Mouse (Mus musculus): ENCODE results near the gene Gm49380. TPM values are rescaled to one million over a fixed set of nuclear protein-coding genes. Genes with fewer than 3 reads are reported as not detected.

Gene Gm49380
- polyA plus RNA-seq, 1 experiment, result 1.6 TPM

DNA sequence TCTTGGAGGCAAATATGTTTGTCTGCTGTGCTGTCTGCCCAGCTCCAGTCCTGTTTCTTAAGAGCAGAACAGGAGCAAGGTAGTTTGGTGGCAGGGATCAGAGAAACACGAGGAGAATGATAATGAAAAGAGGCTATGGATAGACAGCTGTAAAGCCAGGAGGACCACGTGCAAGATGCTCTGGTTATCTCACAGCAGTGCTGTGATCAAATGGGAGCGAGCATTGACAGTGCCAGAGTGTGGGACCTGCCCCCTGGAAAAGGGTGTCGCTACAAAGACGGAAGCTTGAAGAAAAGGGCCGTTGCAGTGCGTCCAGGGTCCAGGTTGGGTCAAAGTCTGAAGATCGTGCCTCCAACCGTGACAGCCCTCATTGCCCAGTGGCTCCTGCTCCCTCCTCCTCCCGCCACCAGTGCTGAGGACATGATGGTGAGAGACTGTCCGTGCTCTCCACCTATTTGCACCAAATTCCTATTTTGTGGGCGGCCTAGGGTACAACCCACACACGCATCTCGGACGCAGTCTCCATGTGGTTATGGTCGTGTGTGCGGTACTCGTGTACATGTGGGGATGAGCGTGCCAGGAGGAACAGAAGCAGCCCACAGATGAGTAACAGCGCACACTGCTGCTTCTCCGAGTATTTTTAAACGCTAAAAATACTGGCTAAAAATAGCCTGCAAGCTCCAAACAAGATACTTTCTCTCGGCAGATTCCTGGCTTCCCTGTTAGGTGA lies 29.7 kb downstream of the Gm49380 start:
- peaks cover 18% of the 10 kb centered on the region for H3K4me1 ChIP-seq (ENCODE audit: control insufficient read depth, insufficient read depth, low read length)
- no peaks in the 10 kb centered on the region; the same call in none of the 2 replicates for H3K36me3 ChIP-seq (ENCODE audit: control insufficient read depth, insufficient read depth, low read length)
- peak overlapping the region; percentile 97 for H3K4me3 ChIP-seq (ENCODE audit: control insufficient read depth, low read depth, low read length)
- H3K27me3 ChIP-seq (ENCODE audit: control insufficient read depth, insufficient read depth, low read length), result no peaks in the 10 kb centered on the region
- TF ChIP-seq POLR2A (IDR thresholded peaks at IDR 0.05; ENCODE audit: control insufficient read depth, low read depth, low read length) (no peak), CTCF (IDR thresholded peaks at IDR 0.05; ENCODE audit: control insufficient read depth, insufficient read depth, insufficient replicate concordance, low read depth, low read length) (no peak)
- H3K27ac ChIP-seq (ENCODE audit: control insufficient read depth, insufficient read depth, low read depth, low read length), result peak overlapping the region; percentile 93

DNA sequence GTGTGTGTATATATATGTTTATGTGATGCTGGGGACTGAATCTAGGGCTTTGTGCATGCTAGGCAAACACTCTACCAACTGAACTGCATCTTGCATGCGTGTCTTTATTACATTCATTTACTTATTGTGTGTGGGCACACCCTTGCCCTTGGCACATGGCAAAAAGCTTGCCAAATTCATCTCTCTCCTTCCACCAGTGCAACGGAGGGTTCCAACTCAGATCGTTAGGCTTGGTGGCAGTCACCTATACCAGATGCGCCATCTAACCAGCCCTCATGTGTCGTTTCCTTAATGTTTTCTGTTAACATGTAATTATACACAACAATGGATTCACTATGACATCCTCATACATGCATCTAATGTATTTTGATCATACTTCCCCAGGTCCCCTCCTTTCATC lies 31.0 kb downstream of the Gm49380 start:
- H3K27me3 ChIP-seq (ENCODE audit: control insufficient read depth, insufficient read depth, low read length), result no peaks in the 10 kb centered on the region

DNA sequence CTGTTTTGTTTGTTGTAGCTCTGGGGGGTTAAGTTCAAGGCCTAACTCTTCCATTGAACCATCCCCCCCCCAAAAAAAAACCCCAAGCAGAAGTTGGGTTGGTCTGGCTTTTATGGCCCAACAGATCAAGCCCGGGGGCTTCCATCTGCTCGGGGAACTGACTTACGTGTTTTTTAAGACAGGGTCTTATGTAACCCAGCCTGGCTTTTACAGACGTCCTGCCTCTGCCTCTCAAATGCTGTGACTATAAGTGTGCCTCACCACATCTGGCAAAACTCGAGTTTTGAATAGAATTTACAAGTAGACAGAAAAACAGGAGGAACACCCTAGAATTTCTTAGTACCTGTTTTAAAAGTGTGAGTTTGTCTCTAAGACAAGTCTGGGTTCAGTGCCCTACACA lies 31.7 kb downstream of the Gm49380 start:
- no peak for TF ChIP-seq CTCF (IDR thresholded peaks at IDR 0.05; ENCODE audit: control insufficient read depth, insufficient read depth, insufficient replicate concordance, low read depth, low read length)
- no peak for TF ChIP-seq POLR2A (IDR thresholded peaks at IDR 0.05; ENCODE audit: control insufficient read depth, low read depth, low read length)
- Histone ChIP-seq H3K27ac (ENCODE audit: control insufficient read depth, insufficient read depth, low read depth, low read length) (no peak overlapping the region), H3K27me3 (ENCODE audit: control insufficient read depth, insufficient read depth, low read length) (no peaks in the 10 kb centered on the region), H3K4me3 (ENCODE audit: control insufficient read depth, low read depth, low read length) (no peak overlapping the region), H3K4me1 (ENCODE audit: control insufficient read depth, insufficient read depth, low read length) (peaks cover 17% of the 10 kb centered on the region), H3K36me3 (ENCODE audit: control insufficient read depth, insufficient read depth, low read length) (no peaks in the 10 kb centered on the region; the same call in 1 of the 2 replicates)

More for the DNA sequence above, 31.0 kb downstream of the Gm49380 start:
- peak overlapping the region; percentile 97; the same call in 1 of the 2 replicates for H3K4me3 ChIP-seq (ENCODE audit: control insufficient read depth, low read depth, low read length)
- no peak for TF ChIP-seq CTCF (IDR thresholded peaks at IDR 0.05; ENCODE audit: control insufficient read depth, insufficient read depth, insufficient replicate concordance, low read depth, low read length)
- TF ChIP-seq POLR2A (IDR thresholded peaks at IDR 0.05; ENCODE audit: control insufficient read depth, low read depth, low read length), result no peak
- H3K36me3 ChIP-seq (ENCODE audit: control insufficient read depth, insufficient read depth, low read length), result no peaks in the 10 kb centered on the region; the same call in 1 of the 2 replicates
- peaks cover 17% of the 10 kb centered on the region for H3K4me1 ChIP-seq (ENCODE audit: control insufficient read depth, insufficient read depth, low read length)
- H3K27ac ChIP-seq (ENCODE audit: control insufficient read depth, insufficient read depth, low read depth, low read length), result no peak overlapping the region

DNA sequence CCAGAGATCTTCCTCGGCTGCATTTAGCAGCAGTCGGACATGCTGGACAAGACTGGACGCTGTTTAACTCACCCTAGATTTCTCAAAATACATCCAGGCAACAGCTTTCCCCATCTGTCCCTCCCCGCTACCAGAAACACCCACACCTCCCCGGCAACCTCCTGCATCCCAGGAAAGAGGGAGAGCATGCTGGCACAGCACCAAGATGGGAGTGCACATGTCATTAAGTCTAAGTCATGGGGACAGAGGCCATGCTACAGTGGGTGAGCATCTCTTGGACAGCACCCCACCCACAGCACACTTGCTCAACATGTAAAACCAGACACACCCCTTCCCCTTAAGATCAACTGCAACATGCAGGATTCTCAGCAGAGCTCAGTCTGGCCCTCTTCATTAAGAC lies 32.3 kb downstream of the Gm49380 start:
- no peak for TF ChIP-seq CTCF (IDR thresholded peaks at IDR 0.05; ENCODE audit: control insufficient read depth, insufficient read depth, insufficient replicate concordance, low read depth, low read length)
- no peak for TF ChIP-seq POLR2A (IDR thresholded peaks at IDR 0.05; ENCODE audit: control insufficient read depth, low read depth, low read length)
- Histone ChIP-seq H3K27ac (ENCODE audit: control insufficient read depth, insufficient read depth, low read depth, low read length) (no peak overlapping the region), H3K4me1 (ENCODE audit: control insufficient read depth, insufficient read depth, low read length) (peaks cover 17% of the 10 kb centered on the region), H3K4me3 (ENCODE audit: control insufficient read depth, low read depth, low read length) (peak overlapping the region; percentile 22), H3K36me3 (ENCODE audit: control insufficient read depth, insufficient read depth, low read length) (no peaks in the 10 kb centered on the region; the same call in 1 of the 2 replicates), H3K27me3 (ENCODE audit: control insufficient read depth, insufficient read depth, low read length) (no peaks in the 10 kb centered on the region)

DNA sequence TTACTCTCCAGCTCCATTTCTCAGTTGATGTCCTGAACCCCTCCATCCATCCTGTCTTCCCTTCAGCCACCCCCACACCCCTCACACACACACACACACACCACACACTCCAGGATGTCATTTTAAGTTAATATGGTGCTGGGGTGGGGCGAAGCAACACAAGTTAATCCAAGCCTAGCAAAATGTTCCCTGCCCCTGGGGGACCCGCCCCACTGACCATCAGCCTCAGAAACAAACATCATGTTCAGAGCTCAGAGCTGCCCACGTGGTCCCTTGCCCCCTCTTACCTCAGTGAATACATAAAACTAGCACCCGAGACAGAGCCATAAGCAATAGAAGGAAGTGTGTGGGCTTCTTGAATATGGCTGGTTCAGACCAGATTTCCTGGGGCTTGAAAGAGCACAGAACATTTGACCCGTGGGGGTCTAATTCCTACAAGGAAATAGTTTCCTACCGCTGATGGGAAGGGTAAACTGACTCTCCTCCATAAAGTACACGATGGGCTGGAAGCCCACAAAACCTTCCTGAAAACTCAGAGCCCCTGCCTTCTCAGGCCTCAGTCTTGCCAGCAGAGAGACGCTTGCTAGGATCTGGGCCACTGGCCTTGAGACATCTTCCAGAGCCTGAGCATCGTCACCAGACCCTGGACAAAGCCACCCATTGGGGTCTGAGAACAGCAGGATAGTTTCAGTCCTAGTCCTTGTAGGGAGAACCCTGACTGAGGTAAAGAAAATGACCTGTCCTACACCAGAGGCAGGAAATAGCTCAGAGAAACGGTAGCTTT lies 33.1 kb downstream of the Gm49380 start:
- Histone ChIP-seq H3K4me1 (ENCODE audit: control insufficient read depth, insufficient read depth, low read length) (peaks cover 11% of the 10 kb centered on the region), H3K27ac (ENCODE audit: control insufficient read depth, insufficient read depth, low read depth, low read length) (0 out of 2 replicates have a peak overlapping the region, but pooled peaks have one; percentile 14), H3K4me3 (ENCODE audit: control insufficient read depth, low read depth, low read length) (no peak overlapping the region), H3K36me3 (ENCODE audit: control insufficient read depth, insufficient read depth, low read length) (no peaks in the 10 kb centered on the region; the same call in 1 of the 2 replicates), H3K27me3 (ENCODE audit: control insufficient read depth, insufficient read depth, low read length) (no peaks in the 10 kb centered on the region)
- TF ChIP-seq POLR2A (IDR thresholded peaks at IDR 0.05; ENCODE audit: control insufficient read depth, low read depth, low read length) (no peak), CTCF (IDR thresholded peaks at IDR 0.05; ENCODE audit: control insufficient read depth, insufficient read depth, insufficient replicate concordance, low read depth, low read length) (no peak)

DNA sequence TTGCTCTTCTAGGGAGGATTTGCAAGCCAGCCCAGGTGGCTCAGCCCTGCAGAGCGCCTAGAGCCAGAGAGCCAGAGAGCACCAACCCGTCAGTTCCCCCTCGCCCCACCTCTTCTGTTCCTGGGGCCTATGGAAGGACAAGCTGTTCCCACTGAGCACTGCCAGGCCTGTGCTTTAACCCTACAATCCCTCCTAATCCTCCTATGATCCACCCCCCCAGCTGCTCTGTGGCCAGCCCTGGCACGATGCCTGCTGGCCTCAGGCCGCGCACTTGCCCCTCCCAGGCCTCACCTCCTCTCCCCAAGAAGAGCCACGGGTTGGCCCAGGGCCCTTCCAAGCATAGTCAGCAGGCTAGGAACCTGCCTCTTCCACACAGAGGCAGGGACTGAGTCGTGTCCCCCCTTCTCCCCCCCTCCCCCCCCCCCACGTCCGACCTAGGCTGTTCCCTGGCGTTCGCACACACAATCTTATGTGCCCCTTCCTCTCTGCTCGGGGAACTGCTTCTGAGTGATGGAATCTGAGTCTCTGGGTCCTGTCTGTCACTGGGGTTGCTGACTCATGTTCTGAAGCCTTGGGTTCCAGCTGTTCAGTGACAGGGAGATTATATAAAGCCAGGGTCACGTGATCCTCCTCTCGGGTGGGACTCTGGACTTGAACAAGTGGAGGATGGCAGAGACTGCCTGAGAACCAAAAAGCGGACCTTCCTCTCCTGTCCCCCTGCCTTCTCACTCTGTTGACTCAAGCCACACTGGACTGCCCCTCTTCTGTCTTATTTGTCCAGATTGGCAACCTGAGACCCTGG lies 34.1 kb downstream of the Gm49380 start:
- Histone ChIP-seq H3K27me3 (ENCODE audit: control insufficient read depth, insufficient read depth, low read length) (no peaks in the 10 kb centered on the region), H3K4me3 (ENCODE audit: control insufficient read depth, low read depth, low read length) (no peak overlapping the region), H3K36me3 (ENCODE audit: control insufficient read depth, insufficient read depth, low read length) (no peaks in the 10 kb centered on the region), H3K4me1 (ENCODE audit: control insufficient read depth, insufficient read depth, low read length) (peaks cover 11% of the 10 kb centered on the region), H3K27ac (ENCODE audit: control insufficient read depth, insufficient read depth, low read depth, low read length) (no peak overlapping the region)
- TF ChIP-seq CTCF (IDR thresholded peaks at IDR 0.05; ENCODE audit: control insufficient read depth, insufficient read depth, insufficient replicate concordance, low read depth, low read length) (no peak), POLR2A (IDR thresholded peaks at IDR 0.05; ENCODE audit: control insufficient read depth, low read depth, low read length) (no peak; the same call in 1 of the 2 replicates)

Data from testis, adult 2 months (tissue).